Comparison of ENCODE assay signal across 8 mouse cellular contexts in the genomic region with DNA sequence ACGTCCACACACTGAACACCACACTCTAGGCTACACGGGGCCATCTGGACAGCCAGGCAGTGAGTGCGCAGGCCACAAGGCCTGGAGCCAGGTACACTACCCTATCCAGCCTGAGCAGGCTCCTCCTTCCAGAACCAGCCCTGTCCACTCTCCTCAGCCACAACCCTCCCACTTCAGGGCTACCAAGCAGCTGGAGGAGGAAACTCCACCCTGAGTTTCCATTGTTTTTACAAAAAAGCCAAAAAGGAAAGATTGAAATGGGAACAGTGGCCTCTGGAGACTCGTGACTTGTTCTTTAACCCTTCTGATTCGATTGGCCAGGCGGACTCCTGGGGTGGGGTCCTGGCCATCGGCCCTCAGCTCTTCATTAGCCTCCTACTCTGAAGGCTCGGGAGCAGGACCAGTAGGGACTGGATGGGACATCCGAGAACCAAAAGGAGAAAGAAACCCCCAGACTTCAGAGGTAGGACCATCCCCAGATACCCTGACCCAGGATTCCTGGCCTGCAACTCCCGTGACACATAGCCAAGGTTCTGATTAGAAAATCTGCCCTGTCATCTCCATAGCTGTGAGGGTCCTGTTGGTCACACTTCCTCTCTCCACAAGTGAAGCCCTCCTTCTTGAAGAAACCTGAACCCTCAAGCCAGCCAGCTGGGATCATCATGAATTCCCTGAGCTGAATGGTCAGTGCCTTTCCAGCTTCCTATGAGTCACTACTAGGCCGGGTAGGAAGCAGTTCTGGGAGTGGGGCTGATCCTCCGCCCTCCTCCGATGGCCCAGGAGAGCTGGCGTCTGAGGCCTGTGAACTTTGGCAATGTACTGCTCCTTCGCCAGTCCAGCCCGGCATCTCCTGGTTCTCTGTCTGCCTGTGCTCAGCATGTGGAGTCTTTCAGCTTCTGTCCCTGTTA.
DNase-seq lines count a peak whose midpoint lies in the region; ATAC-seq and TF ChIP-seq lines count a peak whose summit lies in the region.

No protein-coding gene starts in this region.

- WGBS in heart, adult 2 months = 33% methylated on average over 16 of the region's 16 CpGs
- whole genome bisulfite sequencing in forebrain, postnatal 0 days = 83% methylated on average over 16 of the region's 16 CpGs

- TF ChIP-seq POLR2A in heart, adult 2 months (IDR thresholded peaks at IDR 0.05; ENCODE audit: insufficient read depth, low read depth, low read length) = peak; percentile 91

- H3K4me2 ChIP-seq in forebrain, postnatal 0 days (ENCODE audit: low read depth) = no peak overlapping the region

- no peaks in the 10 kb centered on the region for H3K27me3 ChIP-seq in heart, adult 2 months (ENCODE audit: control insufficient read depth, insufficient read depth, low read length)
- no peaks in the 10 kb centered on the region for H3K27me3 ChIP-seq in forebrain, postnatal 0 days (ENCODE audit: insufficient read depth, low read length)

- peak; percentile 11; the same call in 1 of the 2 replicates for TF ChIP-seq CTCF in heart, adult 2 months (IDR thresholded peaks at IDR 0.05)
- no peak for TF ChIP-seq CTCF in forebrain, postnatal 0 days (IDR thresholded peaks at IDR 0.05; ENCODE audit: low read depth)

- no peaks in the 10 kb centered on the region for H3K9me3 ChIP-seq in forebrain, postnatal 0 days (ENCODE audit: low read length)

- no peaks in the 10 kb centered on the region for H3K79me2 ChIP-seq in heart, adult 2 months (replicated peaks; ENCODE audit: control insufficient read depth, insufficient read depth, low read length)

- intact Hi-C loops in heart, adult 2 months (cut with DNase I) = loop anchor here (1.0 to 10.0 kb wide), 4 partner anchors 40 to 463 kb away; no protein-coding TSS in a partner anchor
- intact Hi-C loops in left cerebral cortex, postnatal 25 days (cut with DNase I) = no loop called here

- peak overlapping the region; percentile 53 for H3K4me3 ChIP-seq in heart, adult 2 months
- H3K4me3 ChIP-seq in forebrain, postnatal 0 days (ENCODE audit: low read depth, low read length) = no peak overlapping the region

- H3K4me1 ChIP-seq in heart, adult 2 months (ENCODE audit: control insufficient read depth, insufficient read depth, low read length) = peaks cover 11% of the 10 kb centered on the region
- no peaks in the 10 kb centered on the region for H3K4me1 ChIP-seq in forebrain, postnatal 0 days (ENCODE audit: insufficient read depth)

- peak; percentile 60 for DNase-seq in MN1 (ENCODE audit: low spot score)
- peak; percentile 61 for DNase-seq in cerebellum, adult 11 months
- peak; percentile 78 to 86 for DNase-seq in heart, adult 2 months
- peak; percentile 65 for DNase-seq in kidney, postnatal 14 days
- DNase-seq in forebrain, postnatal 0 days = no peak
- DNase-seq in spleen, postnatal 14 days (ENCODE audit: low spot score in 2 of 2) = no peak
- no peak for DNase-seq in natural killer cell, adult 2 months (ENCODE audit: low spot score in 2 of 2)
- DNase-seq in left cerebral cortex, postnatal 25 days (ENCODE audit: low spot score in 2 of 2) = no peak

- TF ChIP-seq EP300 in heart, adult 2 months (IDR thresholded peaks at IDR 0.05; ENCODE audit: insufficient read depth, low read depth, low read length) = peak; percentile 96

- peak overlapping the region; percentile 98 for H3K27ac ChIP-seq in heart, adult 2 months
- H3K27ac ChIP-seq in forebrain, postnatal 0 days (ENCODE audit: low read depth, low read length) = no peak overlapping the region

- H3K36me3 ChIP-seq in heart, adult 2 months (ENCODE audit: control insufficient read depth, insufficient read depth, low read length) = no peaks in the 10 kb centered on the region
- no peaks in the 10 kb centered on the region for H3K36me3 ChIP-seq in forebrain, postnatal 0 days (ENCODE audit: insufficient read depth)

- no peak for ATAC-seq in forebrain, postnatal 0 days

- H3K9ac ChIP-seq in heart, adult 2 months (ENCODE audit: low read depth, low read length) = peak overlapping the region; percentile 65
- no peak overlapping the region for H3K9ac ChIP-seq in forebrain, postnatal 0 days

Comparison
In these comparisons a context has a peak if more than half of its experiments do, and no peak if none do; other contexts are left out.
1. DNase-seq: peak in MN1 (single experiment), cerebellum, adult 11 months (single experiment), heart, adult 2 months (2 of 2) and kidney, postnatal 14 days (single experiment); none in forebrain, postnatal 0 days (single experiment), spleen, postnatal 14 days (0 of 2), natural killer cell, adult 2 months (0 of 2) and left cerebral cortex, postnatal 25 days (0 of 2).